8 mouse cellular contexts compared by ENCODE assay signal in the genomic region with DNA sequence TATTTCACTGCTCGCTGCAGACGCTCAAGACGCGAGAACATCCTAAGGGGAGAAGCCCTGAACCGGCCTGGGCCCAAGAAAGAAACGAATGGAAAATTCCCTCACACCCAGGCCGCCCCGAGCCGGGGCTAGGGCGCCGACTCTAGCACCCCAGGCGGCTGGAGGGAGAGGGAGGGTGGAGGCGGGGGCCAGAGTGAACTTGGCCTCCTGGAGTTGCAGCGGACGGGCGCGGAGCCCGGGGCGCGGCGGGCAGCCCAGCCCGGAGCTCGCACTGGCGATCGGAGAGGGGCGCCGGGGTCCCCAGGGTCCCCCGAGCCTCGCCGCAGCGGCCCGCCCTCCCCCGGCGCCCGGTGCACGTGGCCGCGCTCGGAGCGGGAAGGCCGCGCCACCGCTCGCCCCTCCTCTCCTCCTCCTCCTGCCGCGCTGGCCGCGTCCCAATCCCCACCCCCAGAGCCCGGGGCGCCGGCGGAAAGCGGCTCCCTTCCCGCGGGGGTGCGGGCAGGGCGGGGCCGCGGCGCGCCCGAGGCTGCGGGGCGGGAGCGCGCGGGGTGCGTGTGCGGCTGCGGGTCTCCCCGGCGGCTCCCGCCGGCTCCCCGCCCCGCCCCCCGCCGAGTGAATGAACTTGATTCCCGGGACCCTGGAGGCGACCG.
DNase-seq lines count a peak whose midpoint lies in the region; ATAC-seq and TF ChIP-seq lines count a peak whose summit lies in the region.

No protein-coding gene starts in this region.

- no peaks in the 10 kb centered on the region for H3K9me3 ChIP-seq in intestine, embryonic 15.5 days

- peak; percentile 88 for DNase-seq in adrenal gland, adult 8-10 months
- DNase-seq in embryo, embryonic 10.5 days (ENCODE audit: low spot score) = peak; percentile 79
- DNase-seq in gastrocnemius, postnatal 36 days = peak; percentile 86 to 95
- peak; percentile 64 to 82 for DNase-seq in left cerebral cortex, postnatal 14 days (ENCODE audit: low spot score in 2 of 2)
- DNase-seq in right cerebral cortex, postnatal 36 days (ENCODE audit: low spot score in 2 of 2) = peak; percentile 61 to 72
- DNase-seq in thymus, adult 2 months = no peak

- no peaks in the 10 kb centered on the region for H3K27me3 ChIP-seq in intestine, embryonic 15.5 days (replicated peaks)
- H3K27me3 ChIP-seq in thymus, adult 2 months (ENCODE audit: control insufficient read depth, insufficient read depth, low read length) = peaks cover 16% of the 10 kb centered on the region; the same call in 1 of the 2 replicates

- peak overlapping the region; percentile 100 for H3K27ac ChIP-seq in intestine, embryonic 15.5 days
- H3K27ac ChIP-seq in thymus, adult 2 months (ENCODE audit: control insufficient read depth, insufficient read depth, low read length) = no peak overlapping the region

- ATAC-seq in intestine, embryonic 15.5 days = peak; percentile 77
- ATAC-seq in megakaryocyte progenitor cell, adult 5-6 weeks (replicated peaks; ENCODE audit: poor library complexity) = peak; percentile 33; the same call in 1 of the 2 replicates

- TF ChIP-seq POLR2A in thymus, adult 2 months (IDR thresholded peaks at IDR 0.05; ENCODE audit: control insufficient read depth, extremely low read depth, insufficient read depth, low read length, poor library complexity) = no peak

- H3K4me3 ChIP-seq in intestine, embryonic 15.5 days (replicated peaks) = peak overlapping the region; percentile 95
- no peak overlapping the region for H3K4me3 ChIP-seq in thymus, adult 2 months (ENCODE audit: control insufficient read depth, insufficient read depth, low read length)

- peak overlapping the region; percentile 99 for H3K9ac ChIP-seq in intestine, embryonic 15.5 days

- H3K4me2 ChIP-seq in intestine, embryonic 15.5 days (replicated peaks) = peak overlapping the region; percentile 97

- intact Hi-C loops in gastrocnemius, postnatal 36 days (cut with DNase I) = no loop called here
- intact Hi-C loops in left cerebral cortex, postnatal 14 days (cut with DNase I) = no loop called here

- no peaks in the 10 kb centered on the region for H3K36me3 ChIP-seq in intestine, embryonic 15.5 days
- H3K36me3 ChIP-seq in thymus, adult 2 months (ENCODE audit: control insufficient read depth, insufficient read depth, low read length) = no peaks in the 10 kb centered on the region

- WGBS in intestine, embryonic 15.5 days = under 1% methylated on average over 50 of the region's 81 CpGs
- 4% methylated on average over 62 of the region's 81 CpGs for WGBS in thymus, adult 2 months

- H3K4me1 ChIP-seq in intestine, embryonic 15.5 days (replicated peaks) = peaks cover 16% of the 10 kb centered on the region
- H3K4me1 ChIP-seq in thymus, adult 2 months (replicated peaks; ENCODE audit: control insufficient read depth, insufficient read depth, low read length) = no peaks in the 10 kb centered on the region

- no peak for TF ChIP-seq CTCF in thymus, adult 2 months (IDR thresholded peaks at IDR 0.05; ENCODE audit: borderline replicate concordance, control insufficient read depth, extremely low read depth, insufficient read depth, low read length, poor library complexity)
